8 mouse cellular contexts compared by ENCODE assay signal in genomic region chr5:124452494-124453228, GRCm38 (mm10). TPM values are rescaled to one million over a fixed set of nuclear protein-coding genes. Genes with fewer than 3 reads are reported as not detected.
DNase-seq lines count a peak whose midpoint lies in the region; ATAC-seq and TF ChIP-seq lines count a peak whose summit lies in the region.

No protein-coding gene starts in this region.

- WGBS in kidney, postnatal 0 days, result 74% methylated on average over 15 of the region's 15 CpGs

- no peaks in the 10 kb centered on the region for H3K27me3 ChIP-seq in kidney, postnatal 0 days (ENCODE audit: insufficient read depth, low read length)

- H3K9ac ChIP-seq in kidney, postnatal 0 days (ENCODE audit: low read depth, low read length), result no peak overlapping the region

- no peak overlapping the region for H3K4me3 ChIP-seq in kidney, postnatal 0 days (replicated peaks; ENCODE audit: low read depth, low read length)

- no peaks in the 10 kb centered on the region for H3K9me3 ChIP-seq in kidney, postnatal 0 days (replicated peaks; ENCODE audit: low read length)

- no peaks in the 10 kb centered on the region; the same call in 1 of the 2 replicates for H3K4me1 ChIP-seq in kidney, postnatal 0 days (replicated peaks; ENCODE audit: insufficient read depth, low read length)

- peak; percentile 93 for DNase-seq in heart, adult 11 months
- no peak for DNase-seq in heart, postnatal 25 days (ENCODE audit: low spot score)
- peak; percentile 63 for DNase-seq in right cerebral cortex, adult 18-20 months
- DNase-seq in right cerebral cortex, postnatal 4 days, result no peak
- no peak for DNase-seq in kidney, postnatal 0 days (ENCODE audit: low spot score)
- DNase-seq in spleen, postnatal 36 days (ENCODE audit: low spot score in 2 of 2), result no peak
- no peak for DNase-seq in natural killer cell, adult 2 months (ENCODE audit: low spot score in 2 of 2)

- no peak for ATAC-seq in kidney, postnatal 0 days (replicated peaks; ENCODE audit: low FRiP score, low read depth)
- no peak for ATAC-seq in CD4-positive, CD25-positive, alpha-beta regulatory T cell, adult 4 months

- intact Hi-C loops in heart, postnatal 25 days (cut with DNase I), result no loop called here

- H3K4me2 ChIP-seq in kidney, postnatal 0 days (ENCODE audit: low read length), result no peak overlapping the region

- H3K36me3 ChIP-seq in kidney, postnatal 0 days (ENCODE audit: insufficient read depth, low read length), result peaks cover 66% of the 10 kb centered on the region

- no peak for TF ChIP-seq CTCF in kidney, postnatal 0 days (IDR thresholded peaks at IDR 0.05; ENCODE audit: low read depth)

- H3K27ac ChIP-seq in kidney, postnatal 0 days, result peak overlapping the region; percentile 64

RNA-seq across cellular contexts. Expression of gene Kmt5a, which starts 12.9 kb away (rescaled TPM):
- total RNA-seq in heart, postnatal 25 days (2021), result 100 to 1,000 TPM; 221 to 226 TPM
- polyA plus RNA-seq in kidney, postnatal 0 days (2015; fragmentation: Nextera tagmentation; extraction: Ambion mirVana), result 32.8 and 47.5 TPM in 2 replicates
- 10 to 100 TPM; 19.8 to 19.9 TPM for polyA plus RNA-seq in CD4-positive, CD25-positive, alpha-beta regulatory T cell, adult 4 months (2017; shearing (Covaris generic))

RNA-seq across cellular contexts. Expression of gene Rilpl2, which starts 25.5 kb away (rescaled TPM):
- total RNA-seq in heart, postnatal 25 days (2021), result 1 to 10 TPM; 7.9 to 9.4 TPM
- 41.9 and 44.7 TPM in 2 replicates for polyA plus RNA-seq in kidney, postnatal 0 days (2015; fragmentation: Nextera tagmentation; extraction: Ambion mirVana)
- polyA plus RNA-seq in CD4-positive, CD25-positive, alpha-beta regulatory T cell, adult 4 months (2017; shearing (Covaris generic)), result 10 to 100 TPM; 51.3 to 54.0 TPM

RNA-seq across cellular contexts. Expression of gene Sbno1, which starts 26.9 kb away (rescaled TPM):
- 10 to 100 TPM; 63.9 to 68.9 TPM for total RNA-seq in heart, postnatal 25 days (2021)
- polyA plus RNA-seq in kidney, postnatal 0 days (2015; fragmentation: Nextera tagmentation; extraction: Ambion mirVana), result 56.2 and 70.6 TPM in 2 replicates
- 100 to 1,000 TPM; 163 to 182 TPM for polyA plus RNA-seq in CD4-positive, CD25-positive, alpha-beta regulatory T cell, adult 4 months (2017; shearing (Covaris generic))

RNA-seq across cellular contexts. Expression of gene Snrnp35, which starts 30.3 kb away (rescaled TPM):
- 10 to 100 TPM; 10.0 to 12.7 TPM for total RNA-seq in heart, postnatal 25 days (2021)
- polyA plus RNA-seq in kidney, postnatal 0 days (2015; fragmentation: Nextera tagmentation; extraction: Ambion mirVana), result 17.1 and 21.3 TPM in 2 replicates
- 10 to 100 TPM in 1 of 2 experiments, 1 to 10 TPM in 1; 4.7 to 14.2 TPM for polyA plus RNA-seq in CD4-positive, CD25-positive, alpha-beta regulatory T cell, adult 4 months (2017; shearing (Covaris generic))

Comparison
In these comparisons a context has a peak if more than half of its experiments do, and no peak if none do; other contexts are left out.
1. DNase-seq: peak in heart, adult 11 months (single experiment) and right cerebral cortex, adult 18-20 months (single experiment); none in heart, postnatal 25 days (single experiment), right cerebral cortex, postnatal 4 days (single experiment), kidney, postnatal 0 days (single experiment), spleen, postnatal 36 days (0 of 2) and natural killer cell, adult 2 months (0 of 2).